Mouse (Mus musculus) layer of hippocampus, postnatal 36 days (tissue): Measurements from ENCODE around the gene Htr2b. TPM values are rescaled to one million over a fixed set of nuclear protein-coding genes. Genes with fewer than 3 reads are reported as not detected.
A peak's percentile ranks its signal among the peaks of the same experiment; 100 is the strongest.

Source experiments
- DNase-seq, 2 experiments: peaks; one replicate each; pipeline ENCODE4 v3.0.0; 2022
- total RNA-seq, 2 experiments: library from RNA; stranded (reverse); gene quantifications; 2 replicates each; pipeline ENCODE4 v1.2.3; 2021

Gene Htr2b
- total RNA-seq, 2 experiments from 2014 or later = not detected

- no peak for DNase-seq
These were observed 35.2 kb downstream of the Htr2b start for GRCm38 (mm10) chr1:86076565-86076964.

- DNase-seq = peak; percentile 86 to 89
These were observed 47.3 kb downstream of the Htr2b start, which contains the start of gene Psmd1 for GRCm38 (mm10) chr1:86064271-86064991. Gene Psmd1, plus strand, starts transcription at chr1:86064387.

- DNase-seq = no peak
These were observed 49.2 kb downstream of the Htr2b start for GRCm38 (mm10) chr1:86062523-86062922.

- peak; percentile 90 to 92 for DNase-seq
These were observed 52.7 kb downstream of the Htr2b start for GRCm38 (mm10) chr1:86058856-86059769.

GRCm38 (mm10) chr1:86056284-86056683 lies 55.5 kb downstream of the Htr2b start:
- no peak for DNase-seq

- no peak for DNase-seq
These were observed 56.8 kb downstream of the Htr2b start for GRCm38 (mm10) chr1:86054943-86055342.

GRCm38 (mm10) chr1:86053198-86053921 lies 58.4 kb downstream of the Htr2b start:
- peak; percentile 73 to 79 for DNase-seq

Other genes with a start within 250 kb of the Htr2b start
- 100 to 1,000 TPM; 719 to 827 TPM for gene Itm2c, start 217.7 kb downstream of the Htr2b start, total RNA-seq
- gene 4933407L21Rik, start 183.5 kb downstream of the Htr2b start, total RNA-seq = 1 to 10 TPM; 3.0 to 3.4 TPM
- not detected for gene Gpr55, start 151.0 kb downstream of the Htr2b start, total RNA-seq
- 1 to 10 TPM in 1 of 2 experiments, under 1 TPM in 1; 0.35 to 1.3 TPM for gene Spata3, start 95.2 kb downstream of the Htr2b start, total RNA-seq
- gene 2810459M11Rik, start 66.1 kb downstream of the Htr2b start, total RNA-seq = 10 to 100 TPM; 11.4 TPM
- 100 to 1,000 TPM; 104 to 108 TPM for gene Psmd1, start 47.6 kb downstream of the Htr2b start, total RNA-seq
- 1 to 10 TPM; 3.2 to 4.3 TPM for gene Gm21972, start 21.7 kb upstream of the Htr2b start, total RNA-seq
- gene Armc9, start 42.8 kb upstream of the Htr2b start, total RNA-seq = 10 to 100 TPM; 38.1 to 44.0 TPM
- 1 to 10 TPM; 1.2 to 1.6 TPM for gene B3gnt7, start 190.9 kb upstream of the Htr2b start, total RNA-seq
- gene Ncl, start 247.4 kb upstream of the Htr2b start, total RNA-seq = 100 to 1,000 TPM; 136 to 137 TPM